Mouse (Mus musculus) ES-E14 (cell line): ENCODE results near the gene Adgrg1.

ENCODE experiments used
- CHD2 ChIP-seq: IDR thresholded peaks from 2 replicates; pipeline ENCODE4 v1.6.1; 2014; ENCODE audit warnings: mild to moderate bottlenecking, low read depth, low read length, inconsistent platforms
- HCFC1 ChIP-seq: IDR thresholded peaks from 2 replicates; pipeline ENCODE4 v1.6.1; 2012; ENCODE audit warnings: low read length, inconsistent platforms, borderline replicate concordance; ENCODE audit not compliant: insufficient read depth
- MAFK ChIP-seq: IDR thresholded peaks from 2 replicates; pipeline ENCODE4 v1.6.1; 2014; ENCODE audit warnings: mild to moderate bottlenecking, low read depth, low read length, inconsistent platforms; ENCODE audit not compliant: insufficient read depth
- ZC3H11A ChIP-seq: IDR thresholded peaks from 2 replicates; pipeline ENCODE4 v1.6.1; 2012; ENCODE audit warnings: low read depth, mild to moderate bottlenecking, inconsistent platforms, low read length, borderline replicate concordance

- no peak for TF ChIP-seq MAFK
- TF ChIP-seq ZC3H11A = no peak
- TF ChIP-seq CHD2 = no peak
- TF ChIP-seq HCFC1 = no peak
Measured at GRCm38 (mm10) chr8:95047884-95048680, 73.5 kb downstream of the Adgrg1 start.
